Mouse (Mus musculus) stomach, postnatal 0 days (tissue): ENCODE data around the gene Itga9. TPM values are rescaled to one million over a fixed set of nuclear protein-coding genes. Genes with fewer than 3 reads are reported as not detected.
A peak's percentile ranks its signal among the peaks of the same experiment; 100 is the strongest.

Experiments used
- ATAC-seq: fragments of 200-750 bp; cut with Nextera tagmentation; 2 replicates; pipeline ENCODE4 v1.8.0; 2017; ENCODE audit not compliant: low FRiP score, low TSS enrichment
- DNase-seq: peaks from one replicate; pipeline ENCODE4 v3.0.0-alpha.2; 2016; ENCODE audit warnings: low spot score
- H3K27ac ChIP-seq: fragments of 300-500 bp; sonication (generic); replicated peaks from 2 replicates; pipeline ENCODE4 v1.5.1; 2014; ENCODE audit warnings: mild to moderate bottlenecking, control low read depth
- H3K27me3 ChIP-seq: fragments of 300-500 bp; sonication (generic); 2 replicates; pipeline ENCODE4 v1.6.1; 2014; ENCODE audit warnings: low read length; ENCODE audit not compliant: control insufficient read depth, insufficient read depth
- H3K36me3 ChIP-seq: fragments of 300-500 bp; sonication (generic); 2 replicates; pipeline ENCODE4 v1.6.1; 2014; ENCODE audit warnings: low read length, mixed read lengths; ENCODE audit not compliant: control insufficient read depth, insufficient read depth
- H3K4me1 ChIP-seq: fragments of 300-500 bp; sonication (generic); replicated peaks from 2 replicates; pipeline ENCODE4 v1.6.1; 2014; ENCODE audit warnings: antibody characterized with exemption; ENCODE audit not compliant: control insufficient read depth, insufficient read depth
- H3K4me2 ChIP-seq: fragments of 300-500 bp; sonication (generic); replicated peaks from 2 replicates; pipeline ENCODE4 v1.6.1; 2014; ENCODE audit warnings: low read depth, mild to moderate bottlenecking, control low read depth, moderate library complexity
- H3K4me3 ChIP-seq: fragments of 300-500 bp; sonication (generic); 2 replicates; pipeline ENCODE4 v1.5.1; 2014; ENCODE audit warnings: low read depth, low read length, control low read depth
- H3K9ac ChIP-seq: fragments of 300-500 bp; sonication (generic); 2 replicates; pipeline ENCODE4 v1.6.1; 2014; ENCODE audit warnings: mild to moderate bottlenecking, low read length, control low read depth, mixed read lengths
- H3K9me3 ChIP-seq: fragments of 300-500 bp; sonication (generic); 2 replicates; pipeline ENCODE4 v1.6.1; 2016; ENCODE audit warnings: low read length; ENCODE audit not compliant: control insufficient read depth
- CTCF ChIP-seq: IDR thresholded peaks from 2 replicates; pipeline ENCODE4 v1.5.1; 2016; ENCODE audit warnings: antibody characterized with exemption, low read depth, mild to moderate bottlenecking, moderate library complexity
- EP300 ChIP-seq: optimal IDR thresholded peaks from 2 replicates; pipeline ENCODE3; 2016; ENCODE audit warnings: antibody characterized with exemption
- WGBS: fragments of 180-500 bp; shearing (Covaris S2); extraction: QIAGEN DNeasy Blood & Tissue Kit; methylation state at CpG from one replicate; pipeline ENCODE4 v1.1.7; 2014; 5-methylcytosine and 5-hydroxymethylcytosine counted together
- polyA plus RNA-seq: library from polyadenylated mRNA; unstranded; fragments of >200 nt; fragmentation: Nextera tagmentation; extraction: Ambion mirVana; gene quantifications from 2 replicates; pipeline ENCODE4 v1.2.1, GENCODE M21; 2015

Gene Itga9
- polyA plus RNA-seq, 1 experiment from 2014 or later: 5.3 TPM

GRCm38 (mm10) chr9:118940591-118941207, 334.2 kb downstream of the Itga9 start:
- DNase-seq (no peak), ATAC-seq (no peak)
- no peak overlapping the region for H3K9ac ChIP-seq
- H3K27ac ChIP-seq: 0 out of 2 replicates have a peak overlapping the region, but pooled peaks have one; percentile 24
- H3K4me1 ChIP-seq: no peaks in the 10 kb centered on the region
- no peaks in the 10 kb centered on the region for H3K9me3 ChIP-seq
- H3K36me3 ChIP-seq: no peaks in the 10 kb centered on the region
- TF ChIP-seq EP300 (no peak), CTCF (no peak)
- H3K27me3 ChIP-seq: no peaks in the 10 kb centered on the region
- H3K4me2 ChIP-seq: no peak overlapping the region
- H3K4me3 ChIP-seq: no peak overlapping the region
- 65% methylated on average over 12 of the region's 12 CpGs for WGBS

- no peak for DNase-seq
- 77% methylated on average over 4 of the region's 4 CpGs for WGBS
- H3K4me2 ChIP-seq: no peak overlapping the region
- no peaks in the 10 kb centered on the region for H3K27me3 ChIP-seq
- no peak overlapping the region for H3K27ac ChIP-seq
- no peaks in the 10 kb centered on the region for H3K9me3 ChIP-seq
- H3K9ac ChIP-seq: no peak overlapping the region
- H3K4me3 ChIP-seq: no peak overlapping the region
- H3K36me3 ChIP-seq: no peaks in the 10 kb centered on the region
- ATAC-seq: no peak
- TF ChIP-seq EP300 (no peak), CTCF (no peak)
- no peaks in the 10 kb centered on the region for H3K4me1 ChIP-seq
Observed at GRCm38 (mm10) chr9:118942030-118942429, 335.5 kb downstream of the Itga9 start.

- no peak for TF ChIP-seq CTCF
- no peak for TF ChIP-seq EP300
- no peak for ATAC-seq
- Histone ChIP-seq H3K9ac (no peak overlapping the region), H3K9me3 (no peaks in the 10 kb centered on the region), H3K27ac (no peak overlapping the region), H3K36me3 (no peaks in the 10 kb centered on the region), H3K4me2 (no peak overlapping the region), H3K27me3 (no peaks in the 10 kb centered on the region), H3K4me3 (no peak overlapping the region), H3K4me1 (no peaks in the 10 kb centered on the region)
- DNase-seq: no peak
- WGBS: 53% methylated on average over 5 of the region's 5 CpGs
Observed at GRCm38 (mm10) chr9:118943941-118944340, 337.5 kb downstream of the Itga9 start.

- Histone ChIP-seq H3K4me2 (no peak overlapping the region), H3K27me3 (no peaks in the 10 kb centered on the region), H3K9ac (no peak overlapping the region), H3K36me3 (no peaks in the 10 kb centered on the region), H3K27ac (no peak overlapping the region), H3K4me3 (no peak overlapping the region), H3K9me3 (no peaks in the 10 kb centered on the region), H3K4me1 (no peaks in the 10 kb centered on the region)
- TF ChIP-seq CTCF (no peak), EP300 (no peak)
- ATAC-seq (no peak), DNase-seq (no peak)
- WGBS: 47% methylated on average over 12 of the region's 12 CpGs
Observed at GRCm38 (mm10) chr9:118944388-118944787, 337.9 kb downstream of the Itga9 start.

GRCm38 (mm10) chr9:118948486-118948885, 342.0 kb downstream of the Itga9 start:
- Histone ChIP-seq H3K27me3 (no peaks in the 10 kb centered on the region), H3K4me2 (no peak overlapping the region), H3K4me3 (no peak overlapping the region), H3K27ac (no peak overlapping the region), H3K36me3 (no peaks in the 10 kb centered on the region), H3K9me3 (no peaks in the 10 kb centered on the region), H3K9ac (no peak overlapping the region), H3K4me1 (no peaks in the 10 kb centered on the region)
- WGBS: 80% methylated on average over 5 of the region's 5 CpGs
- ATAC-seq (no peak), DNase-seq (no peak)
- TF ChIP-seq CTCF (no peak), EP300 (no peak)

- Histone ChIP-seq H3K36me3 (no peaks in the 10 kb centered on the region), H3K4me3 (no peak overlapping the region), H3K27ac (no peak overlapping the region), H3K9me3 (no peaks in the 10 kb centered on the region), H3K4me2 (no peak overlapping the region), H3K4me1 (no peaks in the 10 kb centered on the region), H3K9ac (no peak overlapping the region), H3K27me3 (no peaks in the 10 kb centered on the region)
- no peak for DNase-seq
- 80% methylated on average over 8 of the region's 8 CpGs for WGBS
- ATAC-seq: no peak
- TF ChIP-seq CTCF: no peak
- no peak for TF ChIP-seq EP300
Observed at GRCm38 (mm10) chr9:118949124-118949523, 342.6 kb downstream of the Itga9 start.
